Mouse (Mus musculus) ovary, adult 18-20 months (tissue): Measurements from ENCODE around the gene Mettl21a.
"Not testable (repeated sequence)": the region's sequence is repeated elsewhere in the genome, so short reads cannot be mapped to it uniquely, and the experiment has no call there.

Experiments
- DNase-seq: peaks from one replicate; pipeline ENCODE4 v3.0.0; 2022; ENCODE audit warnings: low spot score, mixed read lengths

Mettl21a gene

GRCm38 (mm10) chr1:64614311-64614710 lies 2.7 kb downstream of the Mettl21a start:
- no peak for DNase-seq

- no peak for DNase-seq
These were observed 7.1 kb downstream of the Mettl21a start for GRCm38 (mm10) chr1:64609976-64610375.

- DNase-seq, result no peak
These were observed 7.9 kb downstream of the Mettl21a start for GRCm38 (mm10) chr1:64609145-64609544.

- DNase-seq, result no peak
These were observed 13.7 kb downstream of the Mettl21a start for GRCm38 (mm10) chr1:64603381-64603780.

GRCm38 (mm10) chr1:64601242-64601842 lies 15.7 kb downstream of the Mettl21a start:
- DNase-seq, result no peak

- DNase-seq, result no peak
These were observed 16.5 kb downstream of the Mettl21a start for GRCm38 (mm10) chr1:64600413-64601077.

- no peak for DNase-seq
These were observed 18.1 kb downstream of the Mettl21a start for GRCm38 (mm10) chr1:64598926-64599325.

GRCm38 (mm10) chr1:64578801-64579200 lies 38.2 kb downstream of the Mettl21a start:
- DNase-seq, result no peak

GRCm38 (mm10) chr1:64577911-64578310 lies 39.1 kb downstream of the Mettl21a start:
- DNase-seq, result not testable (repeated sequence)

GRCm38 (mm10) chr1:64576732-64577131 lies 40.3 kb downstream of the Mettl21a start:
- DNase-seq, result no peak

GRCm38 (mm10) chr1:64576022-64576421 lies 41.0 kb downstream of the Mettl21a start:
- DNase-seq, result no peak

- DNase-seq, result no peak
These were observed 48.8 kb downstream of the Mettl21a start for GRCm38 (mm10) chr1:64568206-64568605.

GRCm38 (mm10) chr1:64560105-64560504 lies 56.9 kb downstream of the Mettl21a start:
- DNase-seq, result no peak
